Mouse (Mus musculus) testis, postnatal 10 days (tissue): ENCODE measurements around the gene Fam192a.

Experiments used
- DNase-seq: peaks from one replicate; pipeline ENCODE4 v3.0.0; 2021; ENCODE audit warnings: low spot score

Gene Fam192a

DNA sequence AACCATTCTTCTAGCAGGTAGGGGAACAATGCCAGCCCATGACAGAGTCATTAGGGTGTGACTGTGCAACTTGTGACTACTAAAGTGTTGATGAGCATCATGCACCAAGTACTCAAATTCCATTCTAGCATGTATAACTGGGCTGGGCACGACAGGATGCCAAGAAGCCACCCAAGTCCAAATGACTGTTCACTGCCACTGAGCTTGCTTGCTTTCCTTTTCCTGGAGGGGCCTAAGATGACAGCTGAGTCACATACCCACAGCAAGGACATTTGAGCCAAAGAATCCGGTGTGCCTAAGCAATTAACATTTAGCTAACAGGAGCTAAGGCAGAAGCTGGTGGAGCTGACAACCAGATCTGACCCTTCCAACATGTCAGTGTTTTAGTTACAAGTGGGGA, 29.9 kb downstream of the Fam192a start:
- no peak for DNase-seq

DNA sequence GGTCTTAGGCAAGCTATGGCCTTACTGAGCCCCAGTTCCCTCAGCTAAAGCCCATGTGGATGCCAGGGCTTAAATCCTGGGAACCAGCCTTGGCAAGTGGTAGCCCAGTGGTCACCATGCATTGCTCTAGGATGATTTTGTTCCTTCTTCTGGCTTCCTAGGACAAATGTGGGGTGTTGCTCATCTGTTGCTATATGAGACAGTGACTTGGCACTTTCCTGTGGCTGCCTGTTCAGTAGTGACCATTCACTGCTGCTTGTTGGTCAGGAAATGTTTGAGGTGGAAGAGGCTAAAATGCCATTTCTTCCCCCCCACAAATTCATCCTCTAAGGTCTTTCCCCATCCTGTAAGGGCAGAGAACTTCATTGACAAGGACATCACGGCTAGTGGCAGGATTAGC, 32.4 kb downstream of the Fam192a start:
- no peak for DNase-seq

- no peak for DNase-seq
Measured at GRCm38 (mm10) chr8:94568098-94568497, 33.7 kb downstream of the Fam192a start.

DNA sequence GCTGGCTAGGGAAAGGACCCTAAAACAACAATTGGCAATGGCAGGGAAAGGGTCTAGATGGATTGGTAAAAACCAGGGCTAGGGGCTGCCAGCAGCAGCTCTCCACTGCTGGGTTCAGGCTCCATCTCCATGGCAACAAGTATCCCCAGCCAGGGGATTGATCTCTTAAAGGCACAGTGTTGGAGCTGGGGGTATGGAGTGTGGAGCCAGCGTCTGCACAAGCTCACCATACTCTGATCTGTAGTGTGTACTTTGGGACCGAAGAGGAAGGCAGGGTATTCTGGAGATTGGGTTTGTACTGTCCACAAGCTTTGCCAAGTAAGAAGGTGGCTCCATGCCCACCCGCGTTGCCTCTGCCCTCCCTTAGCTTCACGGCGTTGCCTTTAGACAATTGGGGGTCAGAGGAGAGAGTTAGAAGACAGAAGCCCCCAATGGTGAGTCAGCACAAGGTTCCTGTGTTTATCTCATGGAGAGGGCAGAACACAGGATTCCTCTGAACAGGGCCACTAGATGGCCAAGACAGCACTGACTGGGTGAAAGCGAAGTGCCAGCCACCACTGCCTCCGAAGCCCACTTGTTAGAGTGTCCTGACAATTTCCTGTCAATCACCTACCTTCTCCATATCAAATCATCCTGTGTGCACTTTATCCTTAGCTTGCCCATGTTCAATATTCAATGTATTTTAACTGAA, 34.5 kb downstream of the Fam192a start:
- DNase-seq, result no peak

DNA sequence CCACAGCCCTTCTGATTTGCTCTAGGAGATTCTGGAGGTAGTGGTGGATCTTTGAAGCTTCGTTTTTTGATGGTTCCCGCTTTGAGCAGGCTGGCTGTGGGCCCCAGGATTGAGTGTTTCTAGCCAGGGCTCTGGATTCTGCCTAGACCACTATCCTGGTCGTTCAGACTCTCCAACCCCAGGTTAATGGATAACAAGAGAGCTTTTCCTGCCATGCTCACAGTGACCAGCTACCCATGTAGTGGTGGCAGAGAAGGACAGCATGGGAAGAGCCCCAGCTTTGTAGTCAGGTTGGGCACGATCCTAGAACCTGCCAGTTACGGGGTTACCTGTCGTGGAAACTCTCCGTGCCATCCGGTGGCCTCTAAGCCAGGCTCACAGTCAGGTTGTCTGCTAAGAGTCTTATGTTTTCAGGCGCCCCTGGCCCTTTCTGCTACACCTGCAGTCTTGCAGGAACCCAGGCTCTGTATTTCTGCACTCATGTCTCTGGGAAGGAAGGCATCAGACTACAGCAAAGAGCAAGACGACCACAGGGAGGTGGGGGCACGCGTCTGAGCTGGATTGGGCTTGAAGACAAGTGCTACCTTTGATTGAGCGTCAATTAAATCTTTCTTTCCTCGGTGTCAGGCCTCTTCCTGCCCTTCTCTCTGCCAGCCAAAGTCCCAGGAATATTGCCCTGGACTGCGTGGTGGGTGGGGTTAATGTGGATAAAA, 35.2 kb downstream of the Fam192a start:
- DNase-seq, result no peak

GRCm38 (mm10) chr8:94566033-94566432, 35.8 kb downstream of the Fam192a start:
- DNase-seq, result no peak

GRCm38 (mm10) chr8:94564421-94564820, 37.4 kb downstream of the Fam192a start:
- DNase-seq, result no peak

GRCm38 (mm10) chr8:94561256-94561655, 40.5 kb downstream of the Fam192a start:
- no peak for DNase-seq

DNA sequence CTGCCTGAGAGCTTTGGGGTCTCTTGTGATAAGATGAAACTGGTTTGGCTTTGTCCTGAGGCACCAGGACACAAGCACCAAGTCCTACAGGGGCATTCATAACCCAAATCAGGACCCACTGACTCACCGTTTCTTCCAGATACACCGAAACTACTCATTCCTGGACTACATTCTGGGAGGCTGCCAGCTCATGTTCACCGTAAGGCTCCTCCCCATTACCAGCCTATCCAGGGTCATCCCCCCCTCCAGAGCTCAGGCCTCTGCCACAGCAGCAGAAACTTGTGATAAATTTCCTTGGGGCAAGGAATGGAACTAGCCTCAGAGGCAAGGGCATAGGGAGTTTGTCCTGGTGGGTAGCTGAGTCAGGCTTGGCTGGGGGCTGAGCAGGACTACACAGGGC, 44.5 kb downstream of the Fam192a start:
- DNase-seq, result no peak

- no peak for DNase-seq
Measured at GRCm38 (mm10) chr8:94552696-94553095, 49.1 kb downstream of the Fam192a start.

GRCm38 (mm10) chr8:94551471-94552422, 50.0 kb downstream of the Fam192a start:
- DNase-seq, result no peak

DNA sequence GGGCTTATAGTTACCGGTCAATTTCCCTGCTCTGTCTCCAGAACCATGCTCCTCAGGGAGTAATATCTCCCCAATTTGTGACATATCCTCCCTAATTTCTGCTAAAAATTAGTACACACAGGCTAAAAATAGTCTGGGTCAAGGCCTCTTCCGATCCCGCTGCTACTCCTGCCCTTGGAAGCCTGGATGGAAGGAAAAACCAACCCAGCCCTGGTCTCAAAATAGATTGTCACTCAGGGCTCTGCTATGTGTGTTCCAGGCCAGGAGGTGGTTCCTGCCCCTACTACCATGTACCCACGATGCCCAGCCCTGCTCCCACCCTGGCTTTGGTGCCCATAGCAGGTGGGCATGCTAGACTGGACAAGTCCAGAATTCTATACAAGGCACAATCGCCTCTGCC, 51.8 kb downstream of the Fam192a start:
- no peak for DNase-seq

DNA sequence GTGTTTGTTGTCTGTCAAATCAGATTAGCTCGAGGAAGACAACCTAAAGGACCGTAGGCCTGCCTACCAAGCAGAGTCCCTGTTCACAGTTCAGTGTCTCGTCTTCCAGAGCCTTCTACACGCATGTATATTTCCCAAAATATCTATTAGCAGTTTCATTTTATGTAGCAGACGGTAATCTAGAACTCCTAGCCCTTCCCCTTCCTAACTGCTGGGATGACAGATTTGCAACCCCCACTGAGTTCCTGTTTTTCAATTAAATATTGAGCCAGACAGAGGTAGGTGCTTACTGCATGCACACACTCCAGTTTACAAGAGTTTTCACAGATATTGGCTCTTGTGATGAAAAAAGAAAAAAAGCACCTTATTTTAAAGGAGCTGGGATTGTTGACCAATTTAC, 52.3 kb downstream of the Fam192a start:
- DNase-seq, result no peak

DNA sequence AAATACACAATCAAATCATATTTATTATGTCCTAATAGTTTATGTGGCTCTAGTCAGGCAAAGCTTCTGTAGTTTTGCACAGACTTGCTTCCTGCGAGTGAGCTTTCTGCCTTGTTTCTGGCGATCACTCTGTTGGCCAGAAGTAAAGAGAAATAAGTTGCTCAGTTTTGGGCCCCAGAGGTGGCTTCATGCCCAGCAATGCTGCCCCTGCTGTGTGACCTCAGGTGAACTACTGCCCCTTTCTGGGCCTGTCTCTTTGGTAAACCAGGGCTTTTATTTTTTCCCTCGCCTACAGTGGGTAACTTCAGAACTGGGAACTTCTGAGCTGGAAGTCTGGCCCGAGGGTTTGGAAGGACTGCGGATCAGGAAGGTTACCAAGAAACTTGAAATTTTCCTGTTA, 52.8 kb downstream of the Fam192a start:
- DNase-seq, result no peak

DNA sequence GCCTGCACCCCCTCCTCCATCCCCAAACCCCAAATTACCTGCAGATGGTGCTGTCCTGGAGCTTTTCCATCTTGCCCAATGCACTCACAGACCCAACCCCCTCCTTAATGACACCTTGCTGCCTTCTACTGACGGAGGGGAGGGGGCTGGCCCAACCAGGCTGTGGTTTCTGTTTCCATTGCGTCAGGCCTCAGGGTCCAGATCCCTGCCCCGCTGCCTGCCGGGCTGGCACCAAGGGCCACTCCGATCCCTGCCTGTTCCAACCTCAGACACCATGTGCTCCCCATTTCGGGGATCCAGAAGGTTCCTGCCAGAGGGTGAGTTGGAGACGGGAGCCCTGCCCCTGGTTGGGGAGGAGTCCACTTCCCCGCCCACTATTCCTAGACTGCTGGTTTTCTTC, 57.8 kb downstream of the Fam192a start:
- no peak for DNase-seq

- no peak for DNase-seq
Measured at GRCm38 (mm10) chr8:94540889-94541795, 60.7 kb downstream of the Fam192a start.

- no peak for DNase-seq
Measured at GRCm38 (mm10) chr8:94540025-94540424, 61.8 kb downstream of the Fam192a start.

- DNase-seq, result no peak
Measured at GRCm38 (mm10) chr8:94537456-94537855, 64.3 kb downstream of the Fam192a start.

DNA sequence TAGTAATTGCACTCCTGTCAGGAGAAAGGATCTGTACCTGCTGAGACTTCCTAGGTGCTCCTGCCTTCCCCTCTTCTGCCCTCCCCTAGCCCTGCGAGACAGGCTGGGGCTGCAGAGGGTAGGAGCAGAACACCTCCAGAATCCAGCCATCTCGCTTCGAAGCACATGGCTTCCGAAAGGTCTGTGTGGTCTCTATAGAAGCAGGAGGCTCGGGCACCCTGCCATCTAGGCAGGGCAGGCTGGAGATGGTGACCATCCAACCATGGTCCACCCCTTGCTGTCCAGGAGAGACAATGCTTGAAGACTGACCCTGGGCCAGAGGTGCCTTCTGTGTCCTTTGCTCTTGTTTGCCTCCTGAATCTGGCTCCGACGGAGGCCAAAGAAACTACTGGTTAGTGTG, 66.2 kb downstream of the Fam192a start:
- DNase-seq, result no peak

DNA sequence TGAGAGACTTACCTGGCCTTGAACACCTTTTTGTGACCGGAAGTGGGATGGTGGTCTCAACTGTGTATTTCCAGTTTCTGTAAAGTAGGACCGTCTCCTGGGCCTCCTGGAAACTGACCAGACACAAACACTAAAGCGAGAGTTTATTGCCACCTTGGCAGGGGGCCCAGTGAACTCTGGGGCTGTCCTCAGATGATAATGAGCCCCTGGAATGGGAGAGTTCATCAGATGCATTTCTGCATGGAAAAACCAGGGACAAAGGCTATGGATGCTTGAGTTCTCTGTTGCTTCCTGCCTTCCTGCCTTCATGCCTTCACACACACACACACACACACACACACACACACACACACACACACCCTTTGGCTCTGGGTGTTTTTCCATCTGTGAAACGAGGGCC, 67.2 kb downstream of the Fam192a start:
- DNase-seq, result no peak

- peak; percentile 69 for DNase-seq
Measured at GRCm38 (mm10) chr8:94532873-94533671, 68.7 kb downstream of the Fam192a start, which contains the start of gene Cpne2. Gene Cpne2, plus strand, starts transcription at chr8:94532990.
